Mouse (Mus musculus) liver, embryonic 14.5 days (tissue): ENCODE data around the gene Dnajc1.

Experiments used
- CTCF ChIP-seq: IDR thresholded peaks from 2 replicates; pipeline ENCODE4 v1.5.1; 2016; ENCODE audit warnings: antibody characterized with exemption, low read depth, control low read depth
- EP300 ChIP-seq: IDR thresholded peaks from 2 replicates; pipeline ENCODE4 v1.6.1; 2016; ENCODE audit warnings: antibody characterized with exemption, low read depth

DNA sequence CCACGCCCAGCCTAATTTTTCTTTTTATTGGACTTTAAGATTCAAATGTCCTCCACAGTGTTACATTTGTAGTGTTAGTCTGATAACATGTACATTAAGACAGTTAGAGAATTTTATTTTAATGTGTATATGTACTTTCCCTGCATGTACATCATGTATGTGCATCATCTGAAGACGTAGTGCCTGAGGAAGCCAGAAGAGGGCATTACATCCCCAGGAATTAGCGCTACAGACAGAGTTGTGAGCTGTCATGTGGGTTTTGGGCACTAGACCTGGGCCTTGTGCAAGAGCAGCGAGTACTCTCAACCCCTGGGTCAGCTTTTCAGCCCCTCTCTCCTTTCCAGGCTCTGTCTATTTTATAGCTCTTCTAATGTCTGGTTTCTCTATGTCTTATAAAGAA is 189.7 kb downstream of the Dnajc1 start:
- peak; percentile 34 for TF ChIP-seq CTCF
- TF ChIP-seq EP300, result no peak
